In genomic region chr2:108023206-108023605, GRCm38 (mm10) we compare ENCODE assay signal across 17 mouse cellular contexts.
"Had no signal": no experiment of that assay in that cellular context is flagged by ENCODE, and none has a peak within 500 bp of the region (broad histone marks: within the 10 kb centered on the region; RNA-seq: fewer than 3 reads in every experiment).

No protein-coding gene starts in this region.

- H3K4me3 ChIP-seq: liver, embryonic 13.5 days; midbrain, embryonic 13.5 days; neural tube, embryonic 12.5 days; neural tube, embryonic 15.5 days had no signal

- ATAC-seq: intestine, postnatal 0 days; midbrain, embryonic 13.5 days had no signal

- H3K4me2 ChIP-seq: liver, embryonic 13.5 days; midbrain, embryonic 13.5 days; neural tube, embryonic 12.5 days; neural tube, embryonic 15.5 days had no signal

- H3K27ac ChIP-seq: kidney, postnatal 0 days; liver, embryonic 13.5 days; macrophage; midbrain, embryonic 13.5 days; neural tube, embryonic 12.5 days; neural tube, embryonic 15.5 days; stomach, postnatal 0 days had no signal

- DNase-seq: kidney, adult 2 months; kidney, postnatal 25 days; liver, embryonic 13.5 days; lung, adult 2 months; right cerebral cortex, adult 18-20 months; right cerebral cortex, postnatal 14 days; right cerebral cortex, postnatal 4 days; thymus, adult 2 months; thymus, postnatal 14 days; thymus, postnatal 4 days had no signal

- H3K9me3 ChIP-seq: liver, embryonic 13.5 days; midbrain, embryonic 13.5 days; neural tube, embryonic 12.5 days; neural tube, embryonic 15.5 days had no signal

- H3K4me1 ChIP-seq: liver, embryonic 13.5 days; midbrain, embryonic 13.5 days; neural tube, embryonic 12.5 days; neural tube, embryonic 15.5 days had no signal

- H3K36me3 ChIP-seq: liver, embryonic 13.5 days; midbrain, embryonic 13.5 days; neural tube, embryonic 12.5 days; neural tube, embryonic 15.5 days had no signal

- H3K9ac ChIP-seq: liver, embryonic 13.5 days; midbrain, embryonic 13.5 days; neural tube, embryonic 12.5 days; neural tube, embryonic 15.5 days had no signal

- H3K27me3 ChIP-seq: liver, embryonic 13.5 days; midbrain, embryonic 13.5 days; neural tube, embryonic 12.5 days; neural tube, embryonic 15.5 days had no signal
